Comparison of ENCODE assay signal across 9 mouse cellular contexts in genomic region chr6:97312545-97312939, GRCm38 (mm10). TPM values are rescaled to one million over a fixed set of nuclear protein-coding genes. Genes with fewer than 3 reads are reported as not detected.
DNase-seq lines count a peak whose midpoint lies in the region; ATAC-seq and TF ChIP-seq lines count a peak whose summit lies in the region.
"Had no signal": no experiment of that assay in that cellular context is flagged by ENCODE, and none has a peak within 500 bp of the region (broad histone marks: within the 10 kb centered on the region; RNA-seq: fewer than 3 reads in every experiment).

No protein-coding gene starts in this region.

- WGBS in kidney, adult 2 months: 17% methylated on average over 3 of the region's 3 CpGs
- WGBS in hindbrain, embryonic 14.5 days: 16% methylated on average over 3 of the region's 3 CpGs
- 14% methylated on average over 3 of the region's 3 CpGs for WGBS in midbrain, embryonic 12.5 days

- H3K9ac ChIP-seq in hindbrain, embryonic 14.5 days: peak overlapping the region; percentile 31
- 0 out of 2 replicates have a peak overlapping the region, but pooled peaks have one; percentile 11 for H3K9ac ChIP-seq in midbrain, embryonic 12.5 days (replicated peaks)

- no peak overlapping the region for H3K27ac ChIP-seq in kidney, adult 2 months (ENCODE audit: insufficient read depth, low read depth, low read length)
- no peak overlapping the region for H3K27ac ChIP-seq in cortical plate, adult 2 months (ENCODE audit: insufficient read depth, low read length)
- no peak overlapping the region for H3K27ac ChIP-seq in hindbrain, embryonic 14.5 days
- H3K27ac ChIP-seq in midbrain, embryonic 12.5 days (replicated peaks): no peak overlapping the region

- no peaks in the 10 kb centered on the region for H3K27me3 ChIP-seq in kidney, adult 2 months (replicated peaks; ENCODE audit: control insufficient read depth, insufficient read depth, low read length)
- H3K27me3 ChIP-seq in hindbrain, embryonic 14.5 days (ENCODE audit: control insufficient read depth, insufficient read depth, low read length): no peaks in the 10 kb centered on the region
- H3K27me3 ChIP-seq in midbrain, embryonic 12.5 days: peaks cover 13% of the 10 kb centered on the region; the same call in 1 of the 2 replicates

- no peak for ATAC-seq in hindbrain, embryonic 14.5 days (ENCODE audit: low FRiP score)
- peak; percentile 38; the same call in 1 of the 2 replicates for ATAC-seq in midbrain, embryonic 12.5 days (ENCODE audit: low FRiP score, low read depth)
- ATAC-seq in megakaryocyte-erythroid progenitor cell, adult 5-6 weeks (replicated peaks; ENCODE audit: low FRiP score, low TSS enrichment, poor library complexity, severe bottlenecking): no peak
- no peak for ATAC-seq in erythroblast, adult 5-6 weeks (replicated peaks; ENCODE audit: low FRiP score, poor library complexity, severe bottlenecking)

- TF ChIP-seq CTCF in kidney, adult 2 months (conservative IDR thresholded peaks at IDR 0.05; ENCODE audit: insufficient read depth, insufficient read length, low read depth, low read length): no peak
- no peak for TF ChIP-seq CTCF in cortical plate, adult 2 months (IDR thresholded peaks at IDR 0.05; ENCODE audit: extremely low read depth, insufficient read depth, low read length)

- intact Hi-C loops in gastrocnemius, postnatal 14 days (cut with DNase I; ENCODE audit: low total_unique reads): no loop called here

- no peaks in the 10 kb centered on the region for H3K36me3 ChIP-seq in kidney, adult 2 months (ENCODE audit: control insufficient read depth, insufficient read depth, low read length)
- H3K36me3 ChIP-seq in hindbrain, embryonic 14.5 days (replicated peaks; ENCODE audit: control insufficient read depth, insufficient read depth): no peaks in the 10 kb centered on the region; the same call in 1 of the 2 replicates
- H3K36me3 ChIP-seq in midbrain, embryonic 12.5 days: peaks cover 5% of the 10 kb centered on the region; the same call in 1 of the 2 replicates

- peak overlapping the region; percentile 52 for H3K4me2 ChIP-seq in hindbrain, embryonic 14.5 days (replicated peaks)
- H3K4me2 ChIP-seq in midbrain, embryonic 12.5 days (replicated peaks): peak overlapping the region; percentile 57

- peak overlapping the region; percentile 57 for H3K4me3 ChIP-seq in kidney, adult 2 months (ENCODE audit: insufficient read depth, low read depth, low read length)
- H3K4me3 ChIP-seq in cortical plate, adult 2 months (ENCODE audit: insufficient read depth, low read length): peak overlapping the region; percentile 44; the same call in 1 of the 2 replicates
- peak overlapping the region; percentile 23 for H3K4me3 ChIP-seq in hindbrain, embryonic 14.5 days (replicated peaks; ENCODE audit: low read length)
- H3K4me3 ChIP-seq in midbrain, embryonic 12.5 days: peak overlapping the region; percentile 33

- H3K9me3 ChIP-seq in hindbrain, embryonic 14.5 days (ENCODE audit: control insufficient read depth, low read length): no peaks in the 10 kb centered on the region
- no peaks in the 10 kb centered on the region for H3K9me3 ChIP-seq in midbrain, embryonic 12.5 days

- H3K4me1 ChIP-seq in kidney, adult 2 months (ENCODE audit: control insufficient read depth, insufficient read depth, low read length): no peaks in the 10 kb centered on the region; the same call in 1 of the 2 replicates
- H3K4me1 ChIP-seq in cortical plate, adult 2 months (ENCODE audit: control insufficient read depth, insufficient read depth, low read length): no peaks in the 10 kb centered on the region
- H3K4me1 ChIP-seq in hindbrain, embryonic 14.5 days (replicated peaks; ENCODE audit: control insufficient read depth, insufficient read depth, low read length): peaks cover 13% of the 10 kb centered on the region
- H3K4me1 ChIP-seq in midbrain, embryonic 12.5 days: peaks cover 24% of the 10 kb centered on the region

- DNase-seq in kidney, adult 2 months: no peak
- DNase-seq in kidney, postnatal 36 days: no peak
- DNase-seq in hindbrain, embryonic 14.5 days (ENCODE audit: low spot score): no peak
- DNase-seq in gastrocnemius, postnatal 14 days: no peak

- TF ChIP-seq POLR2A in kidney, adult 2 months (IDR thresholded peaks at IDR 0.05; ENCODE audit: low read depth, low read length): no peak
- no peak for TF ChIP-seq POLR2A in cortical plate, adult 2 months (IDR thresholded peaks at IDR 0.05; ENCODE audit: extremely low read depth, insufficient read depth, low read length)

RNA-seq across cellular contexts. Expression of gene Lmod3, which starts 60.0 kb away (rescaled TPM):
- polyA plus RNA-seq in kidney, adult 2 months (2012; rRNA removed): 0.12 and 1.2 TPM in 2 replicates
- polyA plus RNA-seq in cortical plate, adult 2 months (2012; rRNA removed): 0.04 and 0.10 TPM in 2 replicates
- polyA plus RNA-seq in hindbrain, embryonic 14.5 days (2014; fragmentation: Nextera tagmentation; extraction: Ambion mirVana): not detected in 2 replicates
- not detected in 2 replicates for polyA plus RNA-seq in midbrain, embryonic 12.5 days (2016; fragmentation: Nextera tagmentation; extraction: Ambion mirVana)
- not detected in 2 replicates for total RNA-seq in megakaryocyte-erythroid progenitor cell, adult 5-6 weeks (2014; fragmentation: Nextera tagmentation)
- total RNA-seq in megakaryocyte-erythroid progenitor cell, adult 5-6 weeks (2017): not detected in 2 replicates
- 100 to 1,000 TPM; 106 to 144 TPM for total RNA-seq in gastrocnemius, postnatal 14 days (2021)
- not detected in 2 replicates for total RNA-seq in erythroblast, adult 5-6 weeks (2015; ENCODE audit: low replicate concordance)
- not detected in 2 replicates for total RNA-seq in erythroblast, adult 5-6 weeks (2017; ENCODE audit: low replicate concordance)
- total RNA-seq: hematopoietic stem cell, adult 5-6 weeks had no signal
